Mouse (Mus musculus) frontal cortex, postnatal 10 days (tissue): ENCODE results near the gene Cpne4.
A peak's percentile ranks its signal among the peaks of the same experiment; 100 is the strongest.

ENCODE experiments used
- DNase-seq, 2 experiments: peaks; one replicate each; pipeline ENCODE4 v3.0.0; 2022; ENCODE audit warnings: low spot score in 2 of 2, mixed read lengths in 1 of 2

Gene Cpne4

DNA sequence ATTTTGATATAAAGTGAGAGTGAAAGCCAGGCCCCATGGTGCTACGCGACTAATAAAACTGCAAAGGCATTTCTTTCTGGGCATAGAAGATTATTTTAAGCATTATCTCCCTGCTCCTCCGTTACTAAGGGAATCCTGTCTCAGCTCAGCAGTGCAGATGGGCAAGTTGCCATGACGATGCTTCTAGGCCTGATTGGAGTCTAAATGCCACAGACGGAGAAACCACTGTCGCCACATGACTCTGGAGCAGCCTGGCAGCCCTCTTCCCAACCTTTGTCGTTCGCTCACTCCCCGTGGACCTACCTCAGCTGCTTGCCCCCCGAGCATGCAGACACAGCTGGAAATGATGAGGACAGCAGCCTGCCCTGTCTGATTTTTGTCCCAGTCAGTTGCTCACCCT lies 501.3 kb downstream of the Cpne4 start:
- peak; percentile 67 to 68 for DNase-seq

- no peak for DNase-seq
Measured at GRCm38 (mm10) chr9:105049636-105050035, 502.6 kb downstream of the Cpne4 start.

GRCm38 (mm10) chr9:105050257-105050656 lies 503.2 kb downstream of the Cpne4 start:
- no peak for DNase-seq

DNA sequence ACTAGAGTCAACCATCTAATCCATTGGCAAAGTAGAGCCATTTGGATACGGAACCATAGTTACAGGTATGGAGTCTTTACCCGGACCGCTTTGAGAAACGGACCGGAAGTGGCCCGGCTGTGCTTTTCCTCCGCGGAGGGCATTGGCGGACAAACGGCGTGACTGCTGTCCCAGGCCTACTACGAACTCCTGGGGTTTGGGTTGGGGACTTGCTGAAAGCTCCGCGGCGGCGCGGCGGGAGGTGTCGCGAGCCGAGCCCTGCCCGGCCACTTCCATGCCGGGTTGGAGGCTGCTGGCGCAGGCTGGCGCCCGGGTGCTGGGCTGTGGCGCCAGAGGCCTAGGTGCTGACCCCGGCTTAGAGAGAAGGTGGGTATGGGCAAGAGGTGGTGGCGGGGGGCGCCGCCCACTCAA lies 506.1 kb downstream of the Cpne4 start, which contains the start of gene Mrpl3:
TSS of gene Mrpl3 (plus strand) at position 93 of the 411 bp plus-strand sequence.
- peak; percentile 60 to 82 for DNase-seq

GRCm38 (mm10) chr9:105053812-105054211 lies 506.7 kb downstream of the Cpne4 start:
- DNase-seq: no peak

- DNase-seq: no peak
Measured at GRCm38 (mm10) chr9:105069106-105069505, 522.0 kb downstream of the Cpne4 start.

DNA sequence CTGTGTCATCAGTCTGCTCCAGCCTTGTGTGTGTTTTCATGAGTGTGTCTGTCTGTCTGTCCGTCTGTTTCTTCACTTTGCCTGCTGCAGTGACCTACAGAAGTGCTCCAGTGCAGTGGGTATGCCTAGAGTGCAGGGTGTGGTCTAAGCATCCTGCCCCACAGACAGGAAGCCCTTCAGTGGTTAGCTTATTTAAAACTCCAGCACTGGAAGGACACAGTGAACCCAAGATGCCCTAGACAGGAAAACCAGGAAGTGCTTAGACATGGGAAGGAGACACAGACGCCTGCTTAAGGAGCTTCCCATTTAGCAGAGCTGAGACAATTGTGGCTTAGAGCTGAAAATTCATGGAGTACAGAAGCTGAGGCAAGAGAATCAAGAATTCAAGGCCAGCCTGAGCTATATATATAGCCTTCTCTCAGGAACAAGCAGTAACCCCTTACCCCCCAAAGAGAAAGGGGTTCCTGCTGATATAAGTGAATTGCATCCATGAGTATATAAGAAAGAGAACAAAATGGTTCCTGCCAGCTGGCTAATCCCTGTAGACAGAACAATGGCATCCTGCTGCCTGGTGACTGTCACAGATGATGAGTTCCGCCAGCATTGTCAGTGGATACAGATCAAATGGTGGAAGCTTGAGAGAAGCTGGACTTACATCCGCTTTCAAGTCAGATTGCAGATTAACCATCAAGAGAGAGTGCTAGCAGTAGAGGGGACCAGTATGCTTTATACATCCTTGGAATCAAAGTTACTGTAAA lies 526.1 kb downstream of the Cpne4 start:
- DNase-seq: no peak

- no peak for DNase-seq
Measured at GRCm38 (mm10) chr9:105074851-105075250, 527.8 kb downstream of the Cpne4 start.

DNA sequence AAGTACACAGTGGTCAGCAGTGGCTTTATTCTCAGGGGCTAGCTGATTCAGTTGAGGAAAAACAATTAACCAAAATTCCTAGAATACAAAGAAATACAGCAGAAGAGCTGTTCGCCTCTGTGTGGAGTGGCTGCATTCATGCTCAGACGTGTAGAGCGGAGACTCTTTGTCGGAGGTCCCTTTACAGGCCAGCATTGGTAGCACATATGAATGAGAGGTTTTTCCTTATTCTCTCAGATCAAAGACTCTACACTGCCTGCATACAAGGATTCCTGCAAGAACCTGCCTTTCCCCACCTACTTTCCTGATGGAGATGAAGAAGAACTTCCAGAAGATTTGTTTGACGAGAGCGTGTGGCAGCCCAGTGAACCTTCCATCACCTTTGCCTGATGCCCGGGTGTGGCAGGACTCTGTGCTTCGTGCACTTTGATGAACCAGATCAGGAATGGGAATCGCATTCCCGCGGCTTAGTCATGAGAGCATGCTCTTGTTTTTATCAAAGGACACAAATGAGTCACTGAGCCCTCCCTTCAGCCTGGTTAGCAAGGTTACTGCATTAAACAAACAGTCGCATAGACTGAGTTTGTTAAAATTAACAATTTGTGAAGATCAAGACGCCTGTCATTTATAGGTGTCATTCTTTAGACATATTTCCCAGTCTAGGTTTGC lies 529.8 kb downstream of the Cpne4 start:
- DNase-seq: no peak

GRCm38 (mm10) chr9:105078460-105078859 lies 531.4 kb downstream of the Cpne4 start:
- no peak for DNase-seq

DNA sequence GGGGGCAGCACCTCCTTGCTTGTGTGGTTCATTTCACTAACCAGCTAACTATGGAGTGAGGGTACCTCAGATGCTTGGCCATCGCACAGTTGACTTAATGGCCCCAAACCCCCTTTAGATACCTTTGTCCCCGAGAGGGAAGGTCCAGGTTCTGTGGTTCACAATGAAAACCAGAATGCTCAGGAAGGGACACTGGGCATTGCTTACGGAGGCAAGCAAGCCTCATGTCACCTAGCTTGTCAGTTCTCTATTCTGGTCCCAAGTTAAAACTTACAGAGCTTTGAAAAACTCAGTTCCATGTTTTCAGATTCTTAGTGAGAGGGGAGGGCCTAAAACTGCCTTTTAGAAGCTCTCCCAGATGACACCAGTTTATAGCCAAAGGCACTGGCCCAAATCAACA lies 533.2 kb downstream of the Cpne4 start:
- no peak for DNase-seq
